8 mouse cellular contexts compared by ENCODE assay signal in genomic region chr19:29361468-29362130, GRCm38 (mm10). TPM values are rescaled to one million over a fixed set of nuclear protein-coding genes. Genes with fewer than 3 reads are reported as not detected.
DNase-seq lines count a peak whose midpoint lies in the region; ATAC-seq and TF ChIP-seq lines count a peak whose summit lies in the region.

No protein-coding gene starts in this region.

- no peaks in the 10 kb centered on the region for H3K9me3 ChIP-seq in ES-E14 (ENCODE audit: control insufficient read depth, insufficient read depth, low read depth, low read length)
- no peaks in the 10 kb centered on the region for H3K9me3 ChIP-seq in forebrain, embryonic 15.5 days
- no peaks in the 10 kb centered on the region for H3K9me3 ChIP-seq in lung, embryonic 15.5 days

- H3K4me3 ChIP-seq in ES-E14 (ENCODE audit: insufficient read depth in 1 of 2, low read depth in 1 of 2, low read length in 2 of 2, poor library complexity in 1 of 2, severe bottlenecking in 1 of 2), result peak overlapping the region; percentile 71 to 82
- peak overlapping the region; percentile 55 for H3K4me3 ChIP-seq in forebrain, embryonic 15.5 days
- H3K4me3 ChIP-seq in lung, embryonic 15.5 days, result peak overlapping the region; percentile 54

- no peaks in the 10 kb centered on the region for H3K36me3 ChIP-seq in ES-E14 (ENCODE audit: control insufficient read depth, insufficient read depth, low read length, poor library complexity, severe bottlenecking)
- peaks cover 3% of the 10 kb centered on the region; the same call in 1 of the 2 replicates for H3K36me3 ChIP-seq in forebrain, embryonic 15.5 days
- no peaks in the 10 kb centered on the region for H3K36me3 ChIP-seq in lung, embryonic 15.5 days

- in situ Hi-C loops in ES-E14 (cut with MboI; ENCODE audit: low sequenced_read_pairs in 2 of 2, unreplicated experiment in 2 of 2), result no loop called here

- no peaks in the 10 kb centered on the region for H3K27me3 ChIP-seq in forebrain, embryonic 15.5 days
- no peaks in the 10 kb centered on the region for H3K27me3 ChIP-seq in lung, embryonic 15.5 days

- intact Hi-C loops in heart, postnatal 36 days (cut with DNase I), result no loop called here

- DNase-seq in ES-E14 (ENCODE audit: low read depth, low spot score), result peak; percentile 81
- DNase-seq in cerebellum, adult 11-12 months, result peak; percentile 95
- DNase-seq in heart, postnatal 36 days, result peak; percentile 83 to 88
- DNase-seq in layer of hippocampus, adult 8-10 months (ENCODE audit: low spot score in 2 of 2), result peak; percentile 91
- peak; percentile 89 for DNase-seq in ovary, adult 18-20 months (ENCODE audit: low spot score)
- peak; percentile 94 for DNase-seq in thymus, postnatal 0 days (ENCODE audit: low spot score)

- H3K4me1 ChIP-seq in ES-E14 (ENCODE audit: control insufficient read depth in 2 of 2, insufficient read depth in 2 of 2, low read length in 2 of 2, poor library complexity in 1 of 2), result peaks cover 0 to 4% of the 10 kb centered on the region in 2 experiments; a peak in 1 of 4 replicates
- H3K4me1 ChIP-seq in forebrain, embryonic 15.5 days, result peaks cover 20% of the 10 kb centered on the region
- H3K4me1 ChIP-seq in lung, embryonic 15.5 days, result peaks cover 14% of the 10 kb centered on the region

- WGBS in forebrain, embryonic 15.5 days, result 2% methylated on average over 33 of the region's 33 CpGs
- WGBS in lung, embryonic 15.5 days, result 3% methylated on average over 33 of the region's 33 CpGs

- peak overlapping the region; percentile 70 for H3K9ac ChIP-seq in ES-E14 (ENCODE audit: insufficient read depth, low read depth, low read length, poor library complexity, severe bottlenecking)
- peak overlapping the region; percentile 61 for H3K9ac ChIP-seq in forebrain, embryonic 15.5 days (replicated peaks)
- peak overlapping the region; percentile 54 for H3K9ac ChIP-seq in lung, embryonic 15.5 days

- peak; percentile 100 for ATAC-seq in forebrain, embryonic 15.5 days (replicated peaks)
- ATAC-seq in lung, embryonic 15.5 days (ENCODE audit: borderline replicate concordance, extremely low read depth, low FRiP score, low TSS enrichment), result peak; percentile 98

- peak overlapping the region; percentile 64 for H3K4me2 ChIP-seq in forebrain, embryonic 15.5 days (replicated peaks)
- H3K4me2 ChIP-seq in lung, embryonic 15.5 days, result peak overlapping the region; percentile 78

- H3K27ac ChIP-seq in ES-E14 (ENCODE audit: insufficient read depth, low read depth, low read length, poor library complexity, severe bottlenecking), result no peak overlapping the region
- peak overlapping the region; percentile 65 for H3K27ac ChIP-seq in forebrain, embryonic 15.5 days (replicated peaks)
- H3K27ac ChIP-seq in lung, embryonic 15.5 days, result no peak overlapping the region

TF ChIP-seq in ES-E14, 5 proteins besides CTCF, POLR2A, EP300 and RAD21:
- TF ChIP-seq CHD2 (IDR thresholded peaks at IDR 0.05; ENCODE audit: low read depth, low read length), result no peak
- no peak for TF ChIP-seq HCFC1 (IDR thresholded peaks at IDR 0.05; ENCODE audit: borderline replicate concordance, insufficient read depth, low read length)
- TF ChIP-seq ZNF384 (IDR thresholded peaks at IDR 0.05; ENCODE audit: low read depth, low read length), result no peak
- TF ChIP-seq MAFK (IDR thresholded peaks at IDR 0.05; ENCODE audit: insufficient read depth, low read depth, low read length), result no peak
- no peak for TF ChIP-seq ZC3H11A (IDR thresholded peaks at IDR 0.05; ENCODE audit: borderline replicate concordance, low read depth, low read length)

RNA-seq across cellular contexts. Expression of gene Plgrkt, which starts 5.6 kb away (rescaled TPM):
- total RNA-seq in ES-E14 (2012; rRNA removed), result 13.6 and 15.7 TPM in 2 replicates
- 105 and 107 TPM in 2 replicates for polyA plus RNA-seq in forebrain, embryonic 15.5 days (2015; fragmentation: Nextera tagmentation; extraction: Ambion mirVana)
- total RNA-seq in heart, postnatal 36 days (2021), result 10 to 100 TPM; 26.6 to 27.9 TPM
- 10 to 100 TPM; 33.5 to 36.8 (median 34.8) TPM for total RNA-seq in layer of hippocampus, adult 8-10 months (2022)
- polyA plus RNA-seq in lung, embryonic 15.5 days (2015; fragmentation: Nextera tagmentation; extraction: Ambion mirVana), result 45.3 and 56.9 TPM in 2 replicates
- 308 and 317 TPM in 2 replicates for polyA plus RNA-seq in thymus, postnatal 0 days (2015; fragmentation: Nextera tagmentation; extraction: Ambion mirVana)

RNA-seq across cellular contexts. Expression of gene Cd274, which starts 5.7 kb away (rescaled TPM):
- 0.58 and 0.62 TPM in 2 replicates for total RNA-seq in ES-E14 (2012; rRNA removed)
- polyA plus RNA-seq in forebrain, embryonic 15.5 days (2015; fragmentation: Nextera tagmentation; extraction: Ambion mirVana), result 0.66 and 0.78 TPM in 2 replicates
- total RNA-seq in heart, postnatal 36 days (2021), result 1 to 10 TPM; 2.3 to 3.3 TPM
- total RNA-seq in layer of hippocampus, adult 8-10 months (2022), result 1 to 10 TPM; 1.1 to 4.6 (median 3.2) TPM
- polyA plus RNA-seq in lung, embryonic 15.5 days (2015; fragmentation: Nextera tagmentation; extraction: Ambion mirVana), result 0.25 and 0.74 TPM in 2 replicates
- polyA plus RNA-seq in thymus, postnatal 0 days (2015; fragmentation: Nextera tagmentation; extraction: Ambion mirVana), result 11.3 and 12.0 TPM in 2 replicates

RNA-seq across cellular contexts. Expression of gene Rln1, which starts 27.1 kb away (rescaled TPM):
- total RNA-seq in ES-E14 (2012; rRNA removed), result 3.4 and 4.1 TPM in 2 replicates
- 1.8 and 3.4 TPM in 2 replicates for polyA plus RNA-seq in forebrain, embryonic 15.5 days (2015; fragmentation: Nextera tagmentation; extraction: Ambion mirVana)
- not detected for total RNA-seq in heart, postnatal 36 days (2021)
- 1 to 10 TPM; 1.3 to 2.4 (median 1.8) TPM for total RNA-seq in layer of hippocampus, adult 8-10 months (2022)
- 0.47 TPM in 1 of 2 replicates, not detected in the other for polyA plus RNA-seq in lung, embryonic 15.5 days (2015; fragmentation: Nextera tagmentation; extraction: Ambion mirVana)
- 0.51 and 0.59 TPM in 2 replicates for polyA plus RNA-seq in thymus, postnatal 0 days (2015; fragmentation: Nextera tagmentation; extraction: Ambion mirVana)

RNA-seq across cellular contexts. Expression of gene Insl6, which starts 36.4 kb away (rescaled TPM):
- total RNA-seq in ES-E14 (2012; rRNA removed), result 1.7 and 3.2 TPM in 2 replicates
- 1.3 and 1.4 TPM in 2 replicates for polyA plus RNA-seq in forebrain, embryonic 15.5 days (2015; fragmentation: Nextera tagmentation; extraction: Ambion mirVana)
- not detected for total RNA-seq in heart, postnatal 36 days (2021)
- total RNA-seq in layer of hippocampus, adult 8-10 months (2022), result 1 to 10 TPM in 1 of 4 experiments, under 1 TPM in 2, not detected in 1; 0.94 to 1.3 (median 0.97) TPM
- polyA plus RNA-seq in lung, embryonic 15.5 days (2015; fragmentation: Nextera tagmentation; extraction: Ambion mirVana), result 1.2 and 3.3 TPM in 2 replicates
- 13.5 and 15.1 TPM in 2 replicates for polyA plus RNA-seq in thymus, postnatal 0 days (2015; fragmentation: Nextera tagmentation; extraction: Ambion mirVana)

RNA-seq across cellular contexts. Expression of gene Pdcd1lg2, which starts 49.1 kb away (rescaled TPM):
- not detected in 2 replicates for total RNA-seq in ES-E14 (2012; rRNA removed)
- not detected in 2 replicates for polyA plus RNA-seq in forebrain, embryonic 15.5 days (2015; fragmentation: Nextera tagmentation; extraction: Ambion mirVana)
- not detected for total RNA-seq in heart, postnatal 36 days (2021)
- under 1 TPM in 2 of 4 experiments, not detected in 2; 0.27 to 0.37 TPM for total RNA-seq in layer of hippocampus, adult 8-10 months (2022)
- polyA plus RNA-seq in lung, embryonic 15.5 days (2015; fragmentation: Nextera tagmentation; extraction: Ambion mirVana), result 0.09 TPM in 2 replicates
- 4.6 and 4.9 TPM in 2 replicates for polyA plus RNA-seq in thymus, postnatal 0 days (2015; fragmentation: Nextera tagmentation; extraction: Ambion mirVana)
